Mouse (Mus musculus): ENCODE data around the gene BC016579. TPM values are rescaled to one million over a fixed set of nuclear protein-coding genes. Genes with fewer than 3 reads are reported as not detected.

The BC016579 gene
- 5.3 and 5.4 TPM in 2 replicates for polyA plus RNA-seq (2015; fragmentation: Nextera tagmentation; extraction: Ambion mirVana)

DNA sequence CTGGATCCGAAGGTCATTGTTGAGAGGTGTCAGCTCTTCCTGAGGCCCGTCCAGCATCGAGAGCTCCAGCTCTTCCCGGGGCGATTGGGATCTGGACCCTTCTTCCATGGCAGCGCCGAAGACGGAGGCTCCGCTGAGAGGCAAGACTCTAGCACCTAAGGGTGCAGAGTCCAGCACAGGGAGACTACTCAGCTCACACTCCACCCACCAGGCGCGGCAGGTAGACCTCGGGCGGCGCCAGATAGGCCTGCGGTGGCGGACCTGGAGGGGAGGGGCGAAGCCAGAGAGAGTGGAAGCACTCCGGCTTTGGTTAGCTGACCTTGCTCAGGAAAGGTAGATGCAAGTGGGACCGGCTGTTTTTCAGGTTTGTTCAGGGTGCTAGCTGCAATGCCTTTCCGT lies at the start of gene BC016579:
TSS of gene BC016579 (minus strand) at position 135 of the 399 bp plus-strand sequence.
- H3K27me3 ChIP-seq (ENCODE audit: control insufficient read depth, insufficient read depth, low read length), result no peaks in the 10 kb centered on the region
- no peaks in the 10 kb centered on the region for H3K9me3 ChIP-seq (replicated peaks; ENCODE audit: control insufficient read depth, low read length)
- H3K4me1 ChIP-seq (ENCODE audit: control insufficient read depth, insufficient read depth, low read length), result no peaks in the 10 kb centered on the region
- ATAC-seq (ENCODE audit: insufficient read depth, low FRiP score), result peak; percentile 96
- peak within 1 kb of the TSS; percentile 50 for H3K4me3 ChIP-seq (replicated peaks; ENCODE audit: low read length)
- H3K27ac ChIP-seq (ENCODE audit: low read length), result peak within 1 kb of the TSS; percentile 88
- 4% methylated on average over 20 of the region's 20 CpGs for WGBS
- no peaks in the 10 kb centered on the region for H3K36me3 ChIP-seq (ENCODE audit: control insufficient read depth, insufficient read depth, low read length)
- peak within 1 kb of the TSS; percentile 71 for H3K9ac ChIP-seq (ENCODE audit: low read length)
- H3K4me2 ChIP-seq (ENCODE audit: low read depth, low read length), result peak within 1 kb of the TSS; percentile 59

DNA sequence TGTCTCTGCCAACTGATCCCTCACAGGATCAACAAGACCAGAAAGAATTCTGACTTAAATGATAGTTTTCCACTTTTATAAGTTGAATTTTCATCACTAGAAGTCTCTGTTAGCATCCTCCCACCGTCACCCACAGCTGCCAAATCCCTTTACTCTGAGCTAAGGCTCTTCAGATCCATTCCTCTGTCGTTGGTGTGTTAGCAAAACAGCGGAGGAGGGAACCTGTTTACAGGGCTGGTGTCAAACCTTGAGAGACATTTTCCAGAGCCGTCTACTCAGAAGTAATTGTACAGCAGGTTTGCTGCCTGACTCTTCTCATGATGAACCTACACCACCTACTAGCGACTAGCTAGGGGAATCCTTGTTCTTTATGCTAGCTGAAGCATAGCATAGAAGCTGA lies 45.4 kb upstream of the BC016579 start:
- 45% methylated on average over 5 of the region's 5 CpGs for WGBS
- H3K9ac ChIP-seq (ENCODE audit: low read length), result no peak overlapping the region
- H3K27me3 ChIP-seq (ENCODE audit: control insufficient read depth, insufficient read depth, low read length), result no peaks in the 10 kb centered on the region
- no peak for ATAC-seq (ENCODE audit: insufficient read depth, low FRiP score)
- no peaks in the 10 kb centered on the region for H3K36me3 ChIP-seq (ENCODE audit: control insufficient read depth, insufficient read depth, low read length)
- no peaks in the 10 kb centered on the region for H3K4me1 ChIP-seq (ENCODE audit: control insufficient read depth, insufficient read depth, low read length)
- H3K9me3 ChIP-seq (replicated peaks; ENCODE audit: control insufficient read depth, low read length), result no peaks in the 10 kb centered on the region
- H3K4me2 ChIP-seq (ENCODE audit: low read depth, low read length), result no peak overlapping the region
- H3K4me3 ChIP-seq (replicated peaks; ENCODE audit: low read length), result no peak overlapping the region
- H3K27ac ChIP-seq (ENCODE audit: low read length), result no peak overlapping the region

DNA sequence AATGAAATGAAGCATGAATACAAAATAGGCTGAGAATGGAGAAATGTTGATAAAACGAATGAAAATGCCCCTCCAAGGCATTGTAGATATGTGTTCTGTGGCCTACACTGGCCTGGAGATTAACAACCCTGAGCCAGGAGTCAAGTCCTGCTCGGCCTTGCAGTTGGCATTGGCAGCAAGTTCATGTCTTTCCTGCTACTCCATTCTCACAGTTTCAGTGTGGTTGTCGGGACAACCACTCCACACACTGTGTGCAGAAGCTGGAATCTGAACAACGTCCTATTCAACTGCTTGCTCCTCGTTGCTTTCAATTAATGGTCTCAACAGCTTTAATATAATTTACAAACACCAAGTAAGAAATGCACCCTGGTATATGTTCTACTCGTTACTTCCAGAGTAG lies 44.1 kb upstream of the BC016579 start:
- ATAC-seq (ENCODE audit: insufficient read depth, low FRiP score), result no peak
- H3K4me3 ChIP-seq (replicated peaks; ENCODE audit: low read length), result no peak overlapping the region
- H3K27ac ChIP-seq (ENCODE audit: low read length), result no peak overlapping the region
- no peak overlapping the region for H3K4me2 ChIP-seq (ENCODE audit: low read depth, low read length)
- H3K9me3 ChIP-seq (replicated peaks; ENCODE audit: control insufficient read depth, low read length), result no peaks in the 10 kb centered on the region
- WGBS, result 75% methylated on average over 6 of the region's 6 CpGs
- H3K4me1 ChIP-seq (ENCODE audit: control insufficient read depth, insufficient read depth, low read length), result no peaks in the 10 kb centered on the region
- no peak overlapping the region for H3K9ac ChIP-seq (ENCODE audit: low read length)
- no peaks in the 10 kb centered on the region for H3K36me3 ChIP-seq (ENCODE audit: control insufficient read depth, insufficient read depth, low read length)
- no peaks in the 10 kb centered on the region for H3K27me3 ChIP-seq (ENCODE audit: control insufficient read depth, insufficient read depth, low read length)

DNA sequence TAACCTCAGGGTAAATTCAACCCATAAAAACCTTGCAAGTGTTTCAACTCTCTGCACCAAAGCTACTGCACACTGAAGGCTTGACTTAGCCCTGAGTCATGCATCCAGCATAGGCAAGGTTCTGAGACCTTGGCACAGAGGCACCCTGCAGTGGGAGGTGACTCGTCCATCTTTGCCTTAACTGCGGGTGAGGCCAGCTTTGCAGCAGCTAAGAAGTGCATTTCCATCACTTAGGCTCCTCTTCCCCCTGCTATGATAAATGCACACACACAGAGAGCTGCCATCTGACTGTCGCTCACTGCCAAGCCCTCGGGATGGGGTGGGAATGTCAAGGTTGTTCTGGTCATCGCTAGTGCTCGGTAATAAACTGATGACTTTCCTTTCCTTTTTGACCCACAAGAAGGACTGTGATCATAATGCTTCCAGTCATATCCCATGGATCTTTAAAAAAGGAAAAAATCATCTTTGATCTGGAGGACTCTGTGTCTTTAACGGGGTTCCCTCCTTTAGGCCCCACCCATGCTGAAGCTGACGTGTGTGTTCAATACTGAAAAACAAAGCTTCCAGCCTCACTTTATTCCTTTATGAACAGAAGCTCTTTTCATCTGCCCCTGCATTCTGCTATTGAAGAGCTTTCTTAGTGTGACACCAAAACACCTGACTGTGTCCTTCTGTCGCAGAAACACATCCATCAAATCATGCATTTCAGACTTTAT lies 41.7 kb upstream of the BC016579 start:
- ATAC-seq (ENCODE audit: insufficient read depth, low FRiP score), result no peak
- Histone ChIP-seq H3K4me2 (ENCODE audit: low read depth, low read length) (no peak overlapping the region), H3K36me3 (ENCODE audit: control insufficient read depth, insufficient read depth, low read length) (no peaks in the 10 kb centered on the region), H3K4me1 (ENCODE audit: control insufficient read depth, insufficient read depth, low read length) (no peaks in the 10 kb centered on the region), H3K27me3 (ENCODE audit: control insufficient read depth, insufficient read depth, low read length) (no peaks in the 10 kb centered on the region), H3K9ac (ENCODE audit: low read length) (no peak overlapping the region), H3K27ac (ENCODE audit: low read length) (no peak overlapping the region), H3K4me3 (replicated peaks; ENCODE audit: low read length) (no peak overlapping the region), H3K9me3 (replicated peaks; ENCODE audit: control insufficient read depth, low read length) (no peaks in the 10 kb centered on the region)
- 73% methylated on average over 9 of the region's 9 CpGs for WGBS

DNA sequence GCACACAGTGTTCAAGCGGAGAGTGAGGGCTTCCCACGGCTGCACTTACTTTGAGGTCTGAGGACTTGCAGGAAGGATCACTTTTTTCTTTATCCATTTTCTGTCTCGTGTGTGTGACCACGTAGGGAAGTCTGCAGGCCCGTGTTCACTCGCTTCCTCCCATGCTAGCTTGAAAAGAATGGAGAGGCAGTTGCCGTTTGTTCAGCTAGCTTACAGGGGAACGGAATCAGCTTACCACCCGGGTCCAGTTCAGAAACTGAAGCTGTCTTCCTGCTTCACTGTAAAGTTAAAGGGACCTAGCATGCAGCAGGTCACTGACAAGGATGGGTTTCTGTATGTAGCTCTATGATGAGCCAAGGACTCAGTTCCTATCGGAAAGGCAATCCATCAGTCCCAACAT lies 39.7 kb upstream of the BC016579 start, which contains the start of gene Tmprss7:
TSS of gene Tmprss7 (minus strand) at position 101 of the 400 bp plus-strand sequence.
- 65% methylated on average over 10 of the region's 10 CpGs for whole genome bisulfite sequencing
- Histone ChIP-seq H3K9ac (ENCODE audit: low read length) (no peak within 1 kb of the TSS), H3K4me1 (ENCODE audit: control insufficient read depth, insufficient read depth, low read length) (peaks cover 3% of the 10 kb centered on the region; the same call in 1 of the 2 replicates), H3K4me3 (replicated peaks; ENCODE audit: low read length) (no peak within 1 kb of the TSS), H3K9me3 (replicated peaks; ENCODE audit: control insufficient read depth, low read length) (no peaks in the 10 kb centered on the region), H3K27ac (ENCODE audit: low read length) (no peak within 1 kb of the TSS), H3K27me3 (ENCODE audit: control insufficient read depth, insufficient read depth, low read length) (no peaks in the 10 kb centered on the region), H3K36me3 (ENCODE audit: control insufficient read depth, insufficient read depth, low read length) (no peaks in the 10 kb centered on the region), H3K4me2 (ENCODE audit: low read depth, low read length) (no peak within 1 kb of the TSS)
- no peak for ATAC-seq (ENCODE audit: insufficient read depth, low FRiP score)

DNA sequence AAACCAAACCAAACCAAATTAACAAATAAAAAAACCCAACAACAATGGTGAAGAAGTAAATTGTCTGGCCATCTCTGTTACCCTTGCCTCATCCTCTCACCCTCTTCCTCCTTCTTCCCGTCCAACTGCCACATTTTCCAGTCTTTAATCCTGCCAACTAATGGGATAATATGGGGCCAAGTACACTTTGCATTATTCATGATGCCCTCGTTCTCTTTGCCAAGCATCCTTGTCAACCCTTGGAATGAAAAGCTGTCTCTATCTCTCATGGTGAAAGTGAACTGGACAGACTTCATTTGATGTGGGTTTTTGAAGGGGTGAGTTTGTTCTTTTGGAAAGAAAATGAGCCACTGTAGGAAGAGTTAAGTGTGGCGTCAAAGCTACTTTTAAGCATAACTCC lies 39.0 kb upstream of the BC016579 start:
- 77% methylated on average over 3 of the region's 3 CpGs for WGBS
- ATAC-seq (ENCODE audit: insufficient read depth, low FRiP score), result no peak
- Histone ChIP-seq H3K27ac (ENCODE audit: low read length) (no peak overlapping the region), H3K4me2 (ENCODE audit: low read depth, low read length) (no peak overlapping the region), H3K9ac (ENCODE audit: low read length) (no peak overlapping the region), H3K9me3 (replicated peaks; ENCODE audit: control insufficient read depth, low read length) (no peaks in the 10 kb centered on the region), H3K27me3 (ENCODE audit: control insufficient read depth, insufficient read depth, low read length) (no peaks in the 10 kb centered on the region), H3K4me3 (replicated peaks; ENCODE audit: low read length) (no peak overlapping the region), H3K4me1 (ENCODE audit: control insufficient read depth, insufficient read depth, low read length) (peaks cover 3% of the 10 kb centered on the region; the same call in 1 of the 2 replicates), H3K36me3 (ENCODE audit: control insufficient read depth, insufficient read depth, low read length) (no peaks in the 10 kb centered on the region)

DNA sequence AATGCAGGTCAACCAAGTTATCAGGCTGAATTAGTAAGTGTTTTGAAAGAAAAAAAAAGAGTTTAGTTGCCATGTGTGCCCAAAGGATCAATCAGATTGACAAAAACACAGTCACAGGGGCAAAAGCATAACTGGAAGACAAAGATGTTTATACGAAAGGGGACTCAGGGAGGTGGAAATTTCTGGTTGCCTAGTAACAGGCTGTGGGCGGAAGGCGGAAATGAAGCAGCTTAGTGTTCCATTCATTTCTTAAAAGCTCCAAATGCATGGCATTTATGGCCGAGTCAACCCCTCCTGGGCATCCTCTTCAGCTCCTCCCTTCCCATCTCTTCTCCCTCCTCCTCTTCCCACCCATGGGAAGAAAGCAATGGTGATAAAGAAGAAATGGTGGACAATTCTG lies 36.3 kb upstream of the BC016579 start:
- Histone ChIP-seq H3K4me1 (ENCODE audit: control insufficient read depth, insufficient read depth, low read length) (peaks cover 3% of the 10 kb centered on the region; the same call in 1 of the 2 replicates), H3K27me3 (ENCODE audit: control insufficient read depth, insufficient read depth, low read length) (no peaks in the 10 kb centered on the region), H3K27ac (ENCODE audit: low read length) (no peak overlapping the region), H3K9me3 (replicated peaks; ENCODE audit: control insufficient read depth, low read length) (no peaks in the 10 kb centered on the region), H3K36me3 (ENCODE audit: control insufficient read depth, insufficient read depth, low read length) (no peaks in the 10 kb centered on the region), H3K4me3 (replicated peaks; ENCODE audit: low read length) (no peak overlapping the region), H3K4me2 (ENCODE audit: low read depth, low read length) (no peak overlapping the region), H3K9ac (ENCODE audit: low read length) (no peak overlapping the region)
- no peak for ATAC-seq (ENCODE audit: insufficient read depth, low FRiP score)
- 18% methylated on average over 4 of the region's 4 CpGs for WGBS

DNA sequence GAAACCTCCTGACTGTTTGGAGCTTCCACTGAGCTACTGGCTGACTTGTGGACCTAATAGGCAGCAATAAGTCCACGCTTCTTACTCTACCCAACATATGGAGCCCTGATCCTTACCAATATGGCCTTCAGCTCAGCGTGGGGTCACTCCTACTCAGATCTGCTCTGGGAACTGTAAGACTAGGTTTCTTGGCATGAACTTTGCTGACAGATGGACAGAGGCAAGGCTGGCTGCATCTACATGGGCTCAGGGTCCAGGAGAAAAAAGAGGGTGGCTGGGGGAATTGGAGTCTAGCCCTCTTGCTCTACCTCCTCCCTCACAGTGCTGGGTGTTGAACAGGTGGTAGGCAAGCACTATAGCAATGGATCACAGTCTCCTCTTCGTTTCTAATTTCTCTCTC lies 33.0 kb upstream of the BC016579 start:
- WGBS, result 81% methylated on average over 3 of the region's 3 CpGs
- H3K36me3 ChIP-seq (ENCODE audit: control insufficient read depth, insufficient read depth, low read length), result no peaks in the 10 kb centered on the region
- ATAC-seq (ENCODE audit: insufficient read depth, low FRiP score), result no peak
- H3K4me2 ChIP-seq (ENCODE audit: low read depth, low read length), result no peak overlapping the region
- H3K27me3 ChIP-seq (ENCODE audit: control insufficient read depth, insufficient read depth, low read length), result no peaks in the 10 kb centered on the region
- no peak overlapping the region for H3K27ac ChIP-seq (ENCODE audit: low read length)
- peaks cover 3% of the 10 kb centered on the region; the same call in 1 of the 2 replicates for H3K4me1 ChIP-seq (ENCODE audit: control insufficient read depth, insufficient read depth, low read length)
- H3K9me3 ChIP-seq (replicated peaks; ENCODE audit: control insufficient read depth, low read length), result no peaks in the 10 kb centered on the region
- H3K4me3 ChIP-seq (replicated peaks; ENCODE audit: low read length), result no peak overlapping the region
- H3K9ac ChIP-seq (ENCODE audit: low read length), result no peak overlapping the region

DNA sequence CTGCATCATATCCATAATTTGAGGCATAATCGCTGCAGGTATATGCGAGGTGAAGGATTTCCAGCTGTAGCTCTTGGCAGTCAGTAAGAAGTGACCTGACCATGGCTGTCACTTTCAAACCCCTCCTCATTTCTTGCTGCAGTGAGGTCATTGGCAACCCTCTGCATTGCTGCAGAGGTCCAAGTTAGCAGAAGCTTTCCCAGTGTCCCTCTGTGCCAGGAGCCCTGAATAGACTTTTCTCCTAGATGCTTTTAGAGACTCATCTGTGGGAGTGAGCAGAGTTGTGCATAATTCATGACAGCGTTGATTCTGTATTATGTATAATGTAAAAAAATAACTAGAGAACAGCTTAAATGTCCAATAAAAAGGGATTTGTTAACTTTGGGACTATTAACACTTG lies 31.4 kb upstream of the BC016579 start:
- Histone ChIP-seq H3K4me1 (ENCODE audit: control insufficient read depth, insufficient read depth, low read length) (peaks cover 2% of the 10 kb centered on the region; the same call in 1 of the 2 replicates), H3K27ac (ENCODE audit: low read length) (no peak overlapping the region), H3K36me3 (ENCODE audit: control insufficient read depth, insufficient read depth, low read length) (no peaks in the 10 kb centered on the region), H3K9ac (ENCODE audit: low read length) (no peak overlapping the region), H3K27me3 (ENCODE audit: control insufficient read depth, insufficient read depth, low read length) (no peaks in the 10 kb centered on the region), H3K4me3 (replicated peaks; ENCODE audit: low read length) (no peak overlapping the region), H3K4me2 (ENCODE audit: low read depth, low read length) (no peak overlapping the region), H3K9me3 (replicated peaks; ENCODE audit: control insufficient read depth, low read length) (no peaks in the 10 kb centered on the region)
- ATAC-seq (ENCODE audit: insufficient read depth, low FRiP score), result no peak
- 67% methylated on average over 3 of the region's 3 CpGs for WGBS
